Mouse (Mus musculus) large intestine, adult 2 months (tissue): Measurements from ENCODE around the gene Mrpl28. TPM values are rescaled to one million over a fixed set of nuclear protein-coding genes. Genes with fewer than 3 reads are reported as not detected.
"Not testable (repeated sequence)": the region's sequence is repeated elsewhere in the genome, so short reads cannot be mapped to it uniquely, and the experiment has no call there.

Experiments used
- DNase-seq: peaks from one replicate; pipeline ENCODE4 v3.0.0-alpha.2; 2012; ENCODE audit warnings: low read depth, low spot score
- WGBS: fragments of 180-500 bp; shearing (Covaris S2); methylation state at CpG from one replicate; pipeline ENCODE4 v1.1.7; 2018; 5-methylcytosine and 5-hydroxymethylcytosine counted together
- polyA plus RNA-seq: library from polyadenylated mRNA; depleted of rRNA; stranded (reverse); fragments of >200 nt; gene quantifications from 2 replicates; pipeline ENCODE4 v1.2.3, GENCODE M21; 2012; rRNA removed

The Mrpl28 gene
- polyA plus RNA-seq, 1 experiment: 99.2 TPM

- WGBS: 93% methylated on average over 2 of the region's 2 CpGs
Measured at GRCm38 (mm10) chr17:26151886-26152630, 28.8 kb downstream of the Mrpl28 start.

GRCm38 (mm10) chr17:26162736-26163135, 39.4 kb downstream of the Mrpl28 start:
- DNase-seq: no peak
- WGBS: 89% methylated on average over 1 of the region's 1 CpGs

More at GRCm38 (mm10) chr17:26151886-26152630, 28.8 kb downstream of the Mrpl28 start:
- no peak for DNase-seq

- peak; percentile 19 for DNase-seq
Measured at GRCm38 (mm10) chr17:26168039-26168438, 44.7 kb downstream of the Mrpl28 start.

GRCm38 (mm10) chr17:26175248-26175647, 51.9 kb downstream of the Mrpl28 start:
- WGBS: 85% methylated on average over 2 of the region's 2 CpGs
- not testable (repeated sequence) for DNase-seq

More at GRCm38 (mm10) chr17:26168039-26168438, 44.7 kb downstream of the Mrpl28 start:
- 51% methylated on average over 2 of the region's 2 CpGs for WGBS

Other genes with a start within 250 kb of the Mrpl28 start
- 78.7 and 115 TPM in 2 replicates for gene Mettl26, start 248.4 kb upstream of the Mrpl28 start, polyA plus RNA-seq
- 0.78 and 1.0 TPM in 2 replicates for gene Wfikkn1, start 242.6 kb upstream of the Mrpl28 start, polyA plus RNA-seq
- gene Rab40c, start 203.8 kb upstream of the Mrpl28 start, polyA plus RNA-seq: 38.0 and 40.7 TPM in 2 replicates
- gene Pigq, start 178.6 kb upstream of the Mrpl28 start, polyA plus RNA-seq: 73.7 and 90.3 TPM in 2 replicates
- gene Nhlrc4, start 178.5 kb upstream of the Mrpl28 start, polyA plus RNA-seq: not detected in 2 replicates
- not detected in 2 replicates for gene A930017K11Rik, start 170.9 kb upstream of the Mrpl28 start, polyA plus RNA-seq
- gene Capn15, start 137.7 kb upstream of the Mrpl28 start, polyA plus RNA-seq: 26.1 and 44.5 TPM in 2 replicates
- 41.3 and 65.7 TPM in 2 replicates for gene Rab11fip3, start 53.9 kb upstream of the Mrpl28 start, polyA plus RNA-seq
- gene Decr2, start 33.2 kb upstream of the Mrpl28 start, polyA plus RNA-seq: 25.1 and 39.0 TPM in 2 replicates
- gene Nme4, start 27.9 kb upstream of the Mrpl28 start, polyA plus RNA-seq: 14.1 and 14.5 TPM in 2 replicates
- gene Tmem8, start 10.2 kb upstream of the Mrpl28 start, polyA plus RNA-seq: 222 and 309 TPM in 2 replicates
- 16.4 and 17.6 TPM in 2 replicates for gene Axin1, start 15.2 kb downstream of the Mrpl28 start, polyA plus RNA-seq
- 0.91 and 0.97 TPM in 2 replicates for gene Pdia2, start 75.6 kb downstream of the Mrpl28 start, polyA plus RNA-seq
- 3.1 and 3.7 TPM in 2 replicates for gene Rgs11, start 79.5 kb downstream of the Mrpl28 start, polyA plus RNA-seq
- 2.7 and 4.3 TPM in 2 replicates for gene Arhgdig, start 84.3 kb downstream of the Mrpl28 start, polyA plus RNA-seq
- 186 and 243 TPM in 2 replicates for gene Fam234a, start 120.7 kb downstream of the Mrpl28 start, polyA plus RNA-seq
- gene Luc7l, start 129.4 kb downstream of the Mrpl28 start, polyA plus RNA-seq: 13.2 and 18.0 TPM in 2 replicates